Mouse (Mus musculus) CD4-positive, CD25-positive, alpha-beta regulatory T cell (primary cell): Measurements from ENCODE around the gene Rgs18. TPM values are rescaled to one million over a fixed set of nuclear protein-coding genes. Genes with fewer than 3 reads are reported as not detected.

Experiments
- polyA plus RNA-seq: library from polyadenylated mRNA; unstranded; fragments of 100-300 nt; shearing (Covaris generic); gene quantifications from one replicate; pipeline ENCODE4 v1.2.1, GENCODE M21; 2017

Rgs18 gene
- 0.08 TPM for polyA plus RNA-seq

DNA sequence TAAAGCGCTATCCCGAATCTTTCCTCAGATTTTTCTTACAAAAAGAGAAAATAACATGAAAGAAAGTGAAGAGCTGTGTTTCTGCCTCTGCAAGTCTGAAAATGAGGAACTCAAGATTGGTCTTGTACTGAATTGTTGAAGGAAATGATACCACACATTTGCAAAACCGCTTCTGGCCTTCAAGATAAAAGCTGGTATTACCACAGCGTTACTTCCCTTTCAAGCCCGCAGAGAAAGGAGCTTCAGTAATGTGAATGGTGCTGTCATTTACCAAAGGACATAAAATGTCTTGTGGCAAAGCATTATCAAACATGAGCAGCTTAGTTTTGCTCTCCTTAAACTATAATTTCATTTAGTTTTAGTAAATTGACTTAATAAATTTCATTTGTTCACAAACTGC lies at the start of gene Rgs18:
Gene Rgs18, minus strand, starts transcription at position 105 of the 400 bp plus-strand sequence.

Other genes with a start within 250 kb of the Rgs18 start
- gene Rgs21, start 207.8 kb downstream of the Rgs18 start, polyA plus RNA-seq: not detected